Mouse (Mus musculus) frontal cortex, adult 2 months (tissue): ENCODE measurements at regions not wholly inside any gene's neighbourhood (a gene's known extent, or its start where the extent isn't known, plus 50 kb on each side); places are given as distances from the start of the nearest gene placed in this dataset.

Experiments used
- DNase-seq, 2 experiments: peaks; one replicate each; pipeline ENCODE4 v3.0.0; 2022; ENCODE audit warnings: low spot score in 1 of 2; ENCODE audit errors: extremely low spot score in 1 of 2

GRCm38 (mm10) chr4:137163962-137164361, 113.3 kb upstream of the Wnt4 start:
- no peak for DNase-seq

DNA sequence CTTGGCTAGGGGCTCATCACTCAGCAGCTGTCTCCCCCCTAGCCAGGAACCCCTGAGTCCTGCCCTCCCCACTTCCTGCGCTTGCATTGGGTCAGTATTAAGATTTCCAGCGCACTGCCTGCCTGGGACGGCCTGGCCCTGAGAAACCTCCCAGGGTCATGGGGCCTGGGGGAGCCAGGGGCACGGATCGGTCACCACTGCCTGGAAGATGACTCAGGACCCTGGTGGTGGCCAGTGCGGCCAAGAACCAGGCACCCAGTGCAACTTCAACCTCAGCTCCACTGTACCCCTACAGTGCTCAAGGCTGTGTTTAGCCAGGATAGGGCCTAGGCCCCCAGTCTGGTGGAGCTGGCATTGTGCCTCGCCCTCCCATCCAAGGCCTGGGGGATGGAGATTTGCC, 111.9 kb upstream of the Zbtb40 start:
- DNase-seq: no peak

DNA sequence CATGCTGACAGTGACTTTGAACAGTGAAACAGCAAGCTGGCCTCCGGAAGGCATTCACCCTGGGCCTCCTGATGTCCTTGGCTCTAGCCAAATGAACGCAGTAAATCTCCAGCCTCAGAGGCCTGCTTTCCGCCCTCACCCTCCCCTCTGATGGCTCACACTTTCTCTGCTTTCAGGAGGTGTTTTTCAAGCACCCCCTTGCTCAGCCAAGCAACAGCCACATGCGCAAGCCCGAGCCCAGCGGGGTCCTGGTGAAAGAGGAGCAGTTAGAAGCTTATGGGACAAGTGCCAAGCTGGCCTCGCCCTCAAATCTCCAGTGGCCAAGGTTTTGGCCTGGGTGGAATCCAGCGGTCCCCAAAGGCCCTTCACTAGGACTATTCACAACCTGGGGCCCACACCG, 109.6 kb upstream of the Zbtb40 start:
- no peak for DNase-seq

DNA sequence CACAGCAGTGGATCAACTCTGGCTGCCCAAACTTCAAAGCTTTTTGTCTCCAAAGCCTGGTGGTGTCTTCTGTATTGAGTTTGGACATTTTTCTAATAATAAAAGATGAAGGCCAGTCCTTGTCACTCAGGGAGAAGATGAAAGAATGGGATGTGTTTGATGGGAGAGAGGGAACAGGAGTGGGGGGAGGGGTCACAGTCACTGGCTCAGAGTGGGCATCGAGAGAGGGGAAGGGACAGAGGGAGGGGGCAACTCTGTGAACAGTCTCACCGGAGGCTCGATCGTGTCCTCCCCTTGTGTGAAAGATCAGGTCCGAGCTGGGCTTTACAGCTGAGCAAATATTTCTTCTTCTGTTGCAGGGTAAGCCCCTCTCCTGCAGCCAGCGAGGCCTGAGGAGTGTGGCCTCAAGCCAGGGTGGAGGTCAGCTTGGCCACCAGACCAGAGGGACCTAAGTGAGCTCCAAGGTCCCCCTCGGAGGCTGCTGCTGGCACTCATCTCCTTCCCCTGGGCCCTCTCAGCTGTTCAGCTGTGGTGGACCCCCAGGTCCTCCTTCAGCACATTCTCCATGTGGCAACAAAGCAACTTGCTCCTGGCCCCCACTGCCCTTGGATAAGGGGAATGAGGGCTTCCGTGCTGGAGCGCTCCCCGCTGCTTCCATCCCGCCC, 108.0 kb upstream of the Zbtb40 start:
- DNase-seq: no peak

DNA sequence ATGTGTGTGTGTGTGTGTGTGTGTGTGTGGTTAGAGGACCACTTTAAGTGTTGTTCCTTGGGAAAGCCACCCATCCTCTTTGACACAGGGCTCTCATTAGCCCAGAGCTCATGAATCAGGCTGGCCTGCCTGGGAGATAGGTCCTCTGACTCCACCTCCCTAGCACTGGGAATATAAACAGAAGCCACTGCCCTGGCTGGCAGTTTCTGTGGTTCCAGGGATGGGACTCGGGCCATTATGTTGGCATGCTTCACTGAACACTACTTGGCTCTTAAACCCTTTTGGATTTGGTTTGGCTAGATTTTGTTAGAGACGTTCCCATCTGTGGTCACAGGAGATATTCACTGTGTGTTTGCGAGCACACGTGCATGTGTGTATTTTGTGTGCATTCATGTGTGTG, 100.2 kb upstream of the Zbtb40 start:
- no peak for DNase-seq

GRCm38 (mm10) chr4:137147795-137148194, 99.2 kb upstream of the Zbtb40 start:
- DNase-seq: no peak

GRCm38 (mm10) chr4:137146326-137146725, 97.7 kb upstream of the Zbtb40 start:
- DNase-seq: no peak

DNA sequence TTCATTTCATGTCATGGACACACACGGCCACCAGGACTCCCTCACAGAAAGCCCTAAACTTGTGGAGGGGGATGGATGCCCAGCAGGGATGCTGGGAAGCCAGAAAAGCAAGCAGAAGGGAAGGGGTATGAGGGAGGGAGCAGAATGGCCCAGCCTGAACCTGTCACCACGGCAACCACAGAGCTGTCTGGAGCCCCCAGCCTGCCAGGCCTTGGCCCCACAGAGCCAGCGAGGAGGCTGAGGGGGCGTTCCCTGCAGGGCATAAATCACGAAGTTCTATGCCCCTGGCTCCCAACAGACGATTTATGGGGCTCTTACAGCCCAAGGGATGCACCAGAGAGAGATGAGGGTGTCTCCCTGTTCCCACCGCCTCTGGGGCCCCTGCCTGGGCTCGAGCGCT, 93.7 kb upstream of the Zbtb40 start:
- DNase-seq: no peak

DNA sequence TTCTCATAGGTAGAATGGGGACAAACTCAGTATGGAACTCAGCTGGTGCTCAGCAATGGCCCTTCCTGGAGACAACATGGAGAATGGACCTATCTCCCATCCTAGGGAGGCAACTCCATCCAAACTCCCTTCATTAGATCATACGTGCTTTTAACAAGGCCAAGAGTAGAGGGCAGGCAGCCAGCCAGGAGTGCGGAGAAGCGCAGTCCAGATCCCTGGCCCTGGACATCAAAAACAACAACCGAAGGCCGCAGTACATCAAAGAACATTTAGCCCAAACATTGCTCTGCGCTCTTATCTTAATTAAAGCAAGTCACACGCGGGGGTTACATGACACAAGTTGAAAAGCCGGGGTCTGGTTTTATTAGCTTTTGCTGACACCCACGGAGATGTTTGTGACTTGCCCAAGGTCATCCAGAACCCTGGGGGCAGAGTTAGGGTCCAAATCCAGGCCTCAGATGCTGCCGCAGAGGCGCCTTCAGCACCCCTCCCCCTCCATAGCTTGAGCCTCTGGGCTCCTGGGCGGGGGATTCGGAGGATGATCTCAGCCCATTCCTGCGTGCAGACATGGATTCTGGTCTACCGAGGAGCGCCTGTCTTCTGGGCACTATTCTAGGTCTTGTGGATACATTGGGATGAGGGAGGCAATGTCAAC, 90.6 kb upstream of the Zbtb40 start:
- DNase-seq: no peak

DNA sequence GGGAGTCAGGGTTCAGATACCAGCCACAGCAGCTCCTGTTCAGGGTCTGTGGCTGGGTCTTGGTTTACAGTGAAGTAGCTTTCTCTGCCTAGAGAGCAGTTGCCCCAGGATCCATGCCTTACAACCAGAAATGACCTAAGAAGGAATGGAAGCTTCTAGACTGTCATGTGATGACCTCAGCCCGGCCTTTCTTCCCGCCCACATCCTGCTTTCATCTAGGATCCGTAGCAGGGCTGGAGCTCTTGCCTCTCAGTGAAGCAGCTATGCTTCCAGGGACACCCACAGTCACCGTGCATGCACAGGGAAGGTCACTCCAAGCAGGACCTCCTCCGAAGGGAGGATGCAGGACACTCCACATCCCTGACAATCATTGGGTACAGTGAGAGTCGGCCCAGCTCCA, 89.5 kb upstream of the Zbtb40 start:
- DNase-seq: no peak

DNA sequence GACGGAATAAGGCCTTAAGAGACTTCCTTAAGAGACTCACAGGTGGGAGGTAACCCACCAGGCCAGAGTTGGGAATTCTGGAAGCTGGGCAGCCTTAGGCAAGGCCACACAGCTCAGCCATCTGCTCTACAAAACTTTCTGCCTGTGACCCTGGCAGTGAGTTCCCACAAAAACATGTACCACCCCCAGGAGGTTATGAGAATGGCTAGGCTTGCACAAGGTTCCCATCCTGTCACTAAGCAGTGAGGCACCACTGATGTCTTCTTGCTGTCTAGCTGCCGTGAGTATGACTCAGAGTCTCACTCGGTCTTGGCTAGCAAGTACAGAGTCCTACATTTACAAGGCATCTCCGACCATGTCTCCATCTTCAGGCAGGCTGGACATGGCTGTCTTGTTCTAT, 87.7 kb upstream of the Zbtb40 start:
- peak in 1 of 2 experiments; percentile 4 for DNase-seq

DNA sequence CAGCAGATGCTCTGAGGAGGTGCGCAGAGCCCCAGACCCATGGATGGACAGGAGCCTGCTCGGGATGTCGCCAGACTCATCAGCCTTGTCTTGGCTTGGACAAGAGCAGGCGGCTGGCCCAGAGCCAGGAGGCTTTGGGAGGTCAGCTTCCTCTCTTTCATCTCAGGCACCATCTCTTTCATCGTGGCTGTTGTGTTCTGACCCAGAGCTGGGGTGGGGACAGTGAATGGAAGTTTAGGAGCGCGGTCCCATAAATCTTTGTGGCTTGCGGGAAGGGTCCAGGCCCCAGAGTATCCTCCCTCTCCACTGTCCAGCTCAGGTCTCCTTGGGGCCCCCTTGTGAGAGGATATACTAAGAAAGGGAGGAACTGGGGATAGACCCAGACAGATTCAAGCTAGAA, 87.2 kb upstream of the Zbtb40 start:
- no peak for DNase-seq

DNA sequence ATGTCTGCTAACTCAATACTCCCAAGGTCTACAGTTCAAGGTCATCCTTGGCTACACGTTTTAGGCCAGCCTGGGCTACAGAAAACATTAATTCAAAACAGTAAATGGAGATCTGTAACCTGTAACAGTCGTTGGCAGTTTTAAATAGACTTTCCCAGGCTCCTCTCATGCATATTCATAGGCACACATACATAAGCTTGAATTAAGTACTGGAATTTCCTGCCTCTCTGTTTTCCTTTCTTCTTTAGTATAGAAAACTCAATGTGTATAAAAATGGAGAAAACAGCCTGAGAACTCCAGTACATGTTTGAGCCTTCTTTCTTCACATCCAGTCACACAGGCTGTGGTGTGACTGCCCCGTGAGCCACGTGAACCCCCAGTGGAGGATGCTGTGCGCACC, 86.0 kb upstream of the Zbtb40 start:
- DNase-seq: peak in 1 of 2 experiments; percentile 3

- DNase-seq: peak in 1 of 2 experiments; percentile 4
These were observed 85.2 kb upstream of the Zbtb40 start for GRCm38 (mm10) chr4:137133789-137134188.

GRCm38 (mm10) chr4:137130619-137131212, 82.1 kb upstream of the Zbtb40 start:
- DNase-seq: no peak

GRCm38 (mm10) chr4:137128152-137128551, 79.6 kb upstream of the Zbtb40 start:
- no peak for DNase-seq

GRCm38 (mm10) chr4:137121684-137122083, 73.1 kb upstream of the Zbtb40 start:
- no peak for DNase-seq

GRCm38 (mm10) chr4:137120597-137120996, 72.0 kb upstream of the Zbtb40 start:
- DNase-seq: no peak

- no peak for DNase-seq
These were observed 69.7 kb upstream of the Zbtb40 start for GRCm38 (mm10) chr4:137118332-137118715.

- DNase-seq: peak in 1 of 2 experiments; percentile 26
These were observed 69.1 kb upstream of the Zbtb40 start for GRCm38 (mm10) chr4:137117471-137118331.

- DNase-seq: no peak
These were observed 66.5 kb upstream of the Zbtb40 start for GRCm38 (mm10) chr4:137115062-137115461.
